Mouse (Mus musculus) forebrain, embryonic 12.5 days (tissue): Measurements from ENCODE around the gene Dock8. TPM values are rescaled to one million over a fixed set of nuclear protein-coding genes. Genes with fewer than 3 reads are reported as not detected.
"Not testable (repeated sequence)": the region's sequence is repeated elsewhere in the genome, so short reads cannot be mapped to it uniquely, and the experiment has no call there.

Experiments
- ATAC-seq: fragments of 200-750 bp; cut with Nextera tagmentation; 2 replicates; pipeline ENCODE4 v1.8.0; 2017; ENCODE audit warnings: moderate TSS enrichment; ENCODE audit not compliant: low FRiP score
- H3K27ac ChIP-seq: fragments of 300-500 bp; sonication (generic); 2 replicates; pipeline ENCODE4 v1.5.1; 2016; ENCODE audit warnings: mild to moderate bottlenecking
- H3K27me3 ChIP-seq: fragments of 300-500 bp; sonication (generic); 2 replicates; pipeline ENCODE4 v1.6.1; 2016; ENCODE audit warnings: mild to moderate bottlenecking
- H3K36me3 ChIP-seq: fragments of 300-500 bp; sonication (generic); replicated peaks from 2 replicates; pipeline ENCODE4 v1.6.1; 2016; ENCODE audit warnings: mild to moderate bottlenecking
- H3K4me1 ChIP-seq: fragments of 300-500 bp; sonication (generic); 2 replicates; pipeline ENCODE4 v1.6.1; 2016
- H3K4me2 ChIP-seq: fragments of 300-500 bp; sonication (generic); 2 replicates; pipeline ENCODE4 v1.6.1; 2016; ENCODE audit warnings: mild to moderate bottlenecking, moderate library complexity
- H3K4me3 ChIP-seq: fragments of 300-500 bp; sonication (generic); replicated peaks from 2 replicates; pipeline ENCODE4 v1.5.1; 2016; ENCODE audit warnings: mild to moderate bottlenecking
- H3K9ac ChIP-seq: fragments of 300-500 bp; sonication (generic); 2 replicates; pipeline ENCODE4 v1.6.1; 2016; ENCODE audit warnings: mild to moderate bottlenecking
- H3K9me3 ChIP-seq: fragments of 300-500 bp; sonication (generic); 2 replicates; pipeline ENCODE4 v1.6.1; 2016
- WGBS: fragments of 180-500 bp; shearing (Covaris S2); methylation state at CpG from one replicate; pipeline ENCODE4 v1.1.7; 2016; 5-methylcytosine and 5-hydroxymethylcytosine counted together
- polyA plus RNA-seq: library from polyadenylated mRNA; unstranded; fragments of >200 nt; fragmentation: Nextera tagmentation; extraction: Ambion mirVana; gene quantifications from 2 replicates; pipeline ENCODE4 v1.2.1, GENCODE M21; 2016

The Dock8 gene
- polyA plus RNA-seq, 1 experiment from 2014 or later = 1.3 TPM

DNA sequence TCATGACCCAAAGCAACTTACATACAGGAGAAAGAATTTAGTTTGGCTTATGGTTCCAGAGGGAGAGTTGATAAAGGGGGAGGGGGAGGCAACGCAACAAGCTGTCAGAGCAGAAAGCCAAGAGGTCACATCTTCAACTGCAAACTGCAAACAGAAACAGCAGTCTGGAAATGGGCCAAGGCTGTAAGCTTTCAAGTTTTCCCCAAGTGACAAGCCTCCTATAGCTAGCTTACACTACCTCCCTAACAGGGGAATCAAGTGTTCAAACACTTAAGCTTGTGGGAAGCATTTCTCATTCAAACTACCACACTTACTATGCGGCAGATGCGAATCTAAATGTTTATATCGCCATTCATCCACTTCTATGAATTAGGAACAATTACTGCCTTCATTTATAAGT lies 4.5 kb downstream of the Dock8 start:
- H3K36me3 ChIP-seq = no peaks in the 10 kb centered on the region
- no peak overlapping the region for H3K27ac ChIP-seq
- no peak overlapping the region for H3K4me2 ChIP-seq
- no peak overlapping the region for H3K4me3 ChIP-seq
- peaks cover 46% of the 10 kb centered on the region for H3K27me3 ChIP-seq
- 46% methylated on average over 4 of the region's 4 CpGs for WGBS
- peaks cover 17% of the 10 kb centered on the region for H3K4me1 ChIP-seq
- no peak for ATAC-seq
- H3K9ac ChIP-seq = no peak overlapping the region
- H3K9me3 ChIP-seq = no peaks in the 10 kb centered on the region

DNA sequence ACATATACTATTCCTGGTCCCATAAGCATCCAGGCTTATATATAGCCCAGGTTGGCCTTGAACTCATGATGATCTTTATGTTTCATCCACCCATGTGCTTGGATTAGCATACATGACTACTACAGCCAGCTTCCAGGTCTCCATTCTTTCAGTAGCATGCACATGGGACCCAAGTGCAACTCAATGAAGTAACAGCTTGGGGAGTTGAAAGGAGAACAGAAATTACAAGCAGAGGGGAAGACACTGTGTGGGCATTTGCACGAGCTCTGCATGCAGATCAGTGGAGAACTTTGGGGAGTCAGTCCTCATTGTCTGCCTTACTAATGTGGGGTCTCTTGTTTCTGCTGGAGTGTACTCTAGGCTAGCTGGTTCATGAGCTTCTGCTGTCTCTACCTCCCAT lies 7.4 kb downstream of the Dock8 start:
- peaks cover 5% of the 10 kb centered on the region; the same call in 1 of the 2 replicates for H3K4me1 ChIP-seq
- no peak for ATAC-seq
- H3K27ac ChIP-seq = no peak overlapping the region
- H3K9ac ChIP-seq = no peak overlapping the region
- H3K27me3 ChIP-seq = peaks cover 18% of the 10 kb centered on the region
- no peaks in the 10 kb centered on the region for H3K36me3 ChIP-seq
- no peak overlapping the region for H3K4me3 ChIP-seq
- 76% methylated on average over 1 of the region's 1 CpGs for WGBS
- H3K9me3 ChIP-seq = no peaks in the 10 kb centered on the region
- no peak overlapping the region for H3K4me2 ChIP-seq

DNA sequence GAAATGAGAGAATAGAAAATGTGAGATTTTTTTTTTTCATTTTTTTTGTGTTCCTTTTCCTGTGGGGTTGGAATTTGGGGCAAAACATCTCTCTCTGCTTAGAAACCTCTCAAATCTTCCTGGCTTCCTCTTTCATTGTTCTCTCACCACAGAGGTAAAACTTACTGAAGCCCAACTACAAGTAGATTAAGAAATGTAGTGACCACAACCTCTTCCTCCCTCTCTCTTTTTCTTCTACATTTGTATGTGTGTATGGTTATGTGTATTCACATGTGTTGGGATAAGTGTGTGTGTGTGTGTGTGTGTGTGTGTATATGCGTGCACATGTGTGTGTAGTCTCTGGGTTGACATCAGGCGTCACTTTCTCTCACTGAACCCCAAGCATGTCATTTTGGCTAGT lies 9.2 kb downstream of the Dock8 start:
- 84% methylated on average over 2 of the region's 2 CpGs for WGBS
- Histone ChIP-seq H3K4me3 (no peak overlapping the region), H3K4me1 (peaks cover 5% of the 10 kb centered on the region; the same call in 1 of the 2 replicates), H3K9me3 (no peaks in the 10 kb centered on the region), H3K9ac (no peak overlapping the region), H3K4me2 (no peak overlapping the region), H3K36me3 (no peaks in the 10 kb centered on the region), H3K27ac (no peak overlapping the region), H3K27me3 (peaks cover 3% of the 10 kb centered on the region; the same call in 1 of the 2 replicates)
- no peak for ATAC-seq

DNA sequence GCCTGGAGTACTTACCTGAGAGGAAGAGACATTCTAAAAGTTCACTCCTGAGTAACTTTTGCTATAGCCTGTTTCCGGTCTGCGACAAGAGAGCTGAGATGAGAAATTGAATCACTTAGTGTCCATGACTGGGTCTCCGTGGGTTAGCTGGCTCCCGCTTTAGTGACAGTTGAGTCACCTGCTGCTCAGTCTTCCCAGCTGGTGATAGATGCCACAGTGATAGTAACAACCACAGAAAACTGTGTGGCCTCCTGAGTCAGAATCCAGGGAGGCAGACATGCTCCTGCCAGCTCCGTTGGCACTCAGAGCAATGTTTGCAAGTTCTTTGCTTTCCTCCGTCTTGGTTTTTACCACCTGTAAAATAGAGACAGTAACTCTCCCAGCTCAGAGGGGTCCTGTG lies 23.4 kb downstream of the Dock8 start:
- H3K36me3 ChIP-seq = no peaks in the 10 kb centered on the region
- no peak overlapping the region for H3K9ac ChIP-seq
- H3K4me2 ChIP-seq = no peak overlapping the region
- H3K27ac ChIP-seq = no peak overlapping the region
- no peak overlapping the region for H3K4me3 ChIP-seq
- ATAC-seq = no peak
- 94% methylated on average over 6 of the region's 6 CpGs for WGBS
- H3K4me1 ChIP-seq = no peaks in the 10 kb centered on the region
- H3K27me3 ChIP-seq = no peaks in the 10 kb centered on the region
- H3K9me3 ChIP-seq = no peaks in the 10 kb centered on the region

DNA sequence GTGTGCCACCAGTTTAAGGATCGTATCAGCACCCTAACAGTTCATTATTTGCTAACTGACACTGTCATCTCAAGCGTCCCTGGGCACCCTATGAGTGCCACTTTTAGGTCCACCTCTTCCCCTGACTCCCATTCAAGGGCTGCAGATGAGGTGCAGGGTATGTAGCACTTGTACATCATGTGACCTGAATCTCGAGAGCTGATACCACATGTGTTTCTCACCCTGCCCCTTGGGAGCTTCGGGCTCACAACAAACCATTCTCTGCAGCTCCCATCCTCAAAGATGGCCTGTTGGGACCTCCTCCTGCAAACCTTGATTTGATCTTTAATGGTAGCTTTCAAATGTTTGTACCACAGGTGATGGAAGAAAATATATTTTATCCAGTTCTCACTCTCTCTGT lies 32.4 kb downstream of the Dock8 start:
- Histone ChIP-seq H3K27ac (no peak overlapping the region), H3K9ac (no peak overlapping the region), H3K4me2 (no peak overlapping the region), H3K36me3 (no peaks in the 10 kb centered on the region), H3K4me1 (no peaks in the 10 kb centered on the region), H3K27me3 (no peaks in the 10 kb centered on the region), H3K4me3 (no peak overlapping the region), H3K9me3 (no peaks in the 10 kb centered on the region)
- no peak for ATAC-seq
- WGBS = 85% methylated on average over 4 of the region's 4 CpGs

DNA sequence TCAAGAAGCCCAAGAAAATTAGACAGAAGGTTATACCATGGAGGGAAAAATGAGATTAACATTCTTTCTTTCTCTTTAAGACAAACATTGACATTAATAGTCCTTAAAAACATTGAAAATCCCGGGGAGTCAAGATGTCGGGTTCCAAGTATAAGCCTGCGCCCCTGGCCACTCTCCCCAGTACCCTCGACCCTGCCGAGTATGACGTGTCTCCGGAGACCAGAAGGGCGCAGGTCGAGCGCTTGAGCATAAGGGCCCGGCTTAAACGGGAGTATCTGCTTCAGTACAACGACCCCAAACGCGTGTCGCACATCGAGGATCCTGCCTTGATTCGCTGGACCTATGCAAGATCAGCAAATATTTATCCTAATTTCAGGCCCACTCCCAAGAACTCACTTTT lies 33.7 kb downstream of the Dock8 start:
- H3K4me3 ChIP-seq, H3K27ac ChIP-seq, H3K9ac ChIP-seq, H3K4me2 ChIP-seq, H3K36me3 ChIP-seq, H3K27me3 ChIP-seq, H3K9me3 ChIP-seq, H3K4me1 ChIP-seq: not testable (repeated sequence)
- 0 out of 2 replicates have a peak, but pooled peaks have one; percentile 49 for ATAC-seq
- WGBS = 84% methylated on average over 7 of the region's 18 CpGs

DNA sequence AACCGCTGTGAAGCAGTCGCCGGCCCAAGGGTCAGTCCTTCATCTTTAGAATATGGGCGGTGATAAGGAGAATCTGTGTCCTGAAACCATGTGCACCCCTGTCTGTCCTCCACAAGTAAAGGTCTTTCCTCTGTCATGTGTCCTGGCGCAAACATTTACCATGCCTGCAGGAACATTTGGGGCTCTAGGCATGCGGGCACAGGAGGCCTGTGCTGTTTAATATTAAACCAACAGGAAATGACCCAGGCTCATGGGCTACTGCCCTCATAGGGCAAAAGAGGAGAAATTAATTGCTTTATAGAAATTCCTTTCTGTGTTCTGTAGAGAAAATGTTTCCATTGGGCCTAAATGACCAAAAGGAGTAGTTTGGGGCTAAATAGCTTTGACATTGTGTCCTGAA lies 36.5 kb downstream of the Dock8 start:
- no peak for ATAC-seq
- H3K4me1 ChIP-seq = no peaks in the 10 kb centered on the region; the same call in 1 of the 2 replicates
- H3K9me3 ChIP-seq = no peaks in the 10 kb centered on the region
- no peak overlapping the region for H3K27ac ChIP-seq
- no peak overlapping the region for H3K9ac ChIP-seq
- no peak overlapping the region for H3K4me3 ChIP-seq
- no peaks in the 10 kb centered on the region for H3K27me3 ChIP-seq
- 96% methylated on average over 6 of the region's 6 CpGs for WGBS
- no peaks in the 10 kb centered on the region for H3K36me3 ChIP-seq
- no peak overlapping the region for H3K4me2 ChIP-seq

DNA sequence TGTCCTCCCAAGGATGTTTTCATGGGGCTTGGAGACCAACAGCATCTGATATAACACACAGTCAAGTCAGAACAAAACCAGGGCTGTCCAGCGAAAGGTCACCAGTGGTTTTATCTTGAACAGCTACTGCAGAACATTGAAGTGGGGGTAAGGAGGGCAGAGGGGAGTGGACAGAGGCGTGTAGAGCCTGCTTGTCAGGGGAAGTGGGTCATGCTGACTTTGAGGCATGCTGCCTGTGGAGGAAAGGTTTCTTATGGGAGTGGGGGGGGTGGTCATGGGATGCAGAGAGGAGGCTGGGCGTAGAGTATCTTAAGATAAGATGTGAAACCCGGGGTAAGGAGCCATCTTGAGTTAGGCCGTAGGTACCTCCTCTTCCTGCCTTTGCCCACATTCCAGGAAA lies 37.5 kb downstream of the Dock8 start:
- H3K4me1 ChIP-seq = no peaks in the 10 kb centered on the region; the same call in 1 of the 2 replicates
- 88% methylated on average over 5 of the region's 5 CpGs for WGBS

DNA sequence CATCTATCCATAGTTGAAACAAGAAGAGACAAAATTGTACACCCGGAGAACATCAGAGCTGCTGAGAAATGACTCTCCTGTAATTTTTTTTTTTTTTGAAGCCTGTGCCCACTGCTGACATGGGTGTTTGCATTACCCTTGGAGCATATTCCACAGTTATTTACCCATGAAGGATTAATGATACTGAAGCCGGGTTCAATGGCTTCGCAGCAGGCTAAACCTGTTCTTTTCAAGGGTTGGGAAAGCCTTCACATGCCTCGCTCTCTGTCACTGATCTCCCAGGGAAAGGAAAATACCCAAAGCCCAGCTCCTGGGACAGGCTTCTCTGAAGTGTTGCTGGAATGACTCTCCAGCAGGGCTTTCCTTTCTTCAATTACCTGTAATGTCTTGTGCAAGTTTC lies 37.9 kb downstream of the Dock8 start:
- Histone ChIP-seq H3K27me3 (no peaks in the 10 kb centered on the region), H3K4me3 (no peak overlapping the region), H3K9ac (no peak overlapping the region), H3K27ac (no peak overlapping the region), H3K36me3 (no peaks in the 10 kb centered on the region), H3K4me1 (no peaks in the 10 kb centered on the region; the same call in 1 of the 2 replicates), H3K4me2 (no peak overlapping the region), H3K9me3 (no peaks in the 10 kb centered on the region)
- WGBS = 83% methylated on average over 4 of the region's 4 CpGs
- no peak for ATAC-seq

More for the DNA sequence above, 37.5 kb downstream of the Dock8 start:
- no peak for ATAC-seq
- Histone ChIP-seq H3K9me3 (no peaks in the 10 kb centered on the region), H3K4me3 (no peak overlapping the region), H3K4me2 (no peak overlapping the region), H3K36me3 (no peaks in the 10 kb centered on the region), H3K27me3 (no peaks in the 10 kb centered on the region), H3K9ac (no peak overlapping the region), H3K27ac (no peak overlapping the region)

DNA sequence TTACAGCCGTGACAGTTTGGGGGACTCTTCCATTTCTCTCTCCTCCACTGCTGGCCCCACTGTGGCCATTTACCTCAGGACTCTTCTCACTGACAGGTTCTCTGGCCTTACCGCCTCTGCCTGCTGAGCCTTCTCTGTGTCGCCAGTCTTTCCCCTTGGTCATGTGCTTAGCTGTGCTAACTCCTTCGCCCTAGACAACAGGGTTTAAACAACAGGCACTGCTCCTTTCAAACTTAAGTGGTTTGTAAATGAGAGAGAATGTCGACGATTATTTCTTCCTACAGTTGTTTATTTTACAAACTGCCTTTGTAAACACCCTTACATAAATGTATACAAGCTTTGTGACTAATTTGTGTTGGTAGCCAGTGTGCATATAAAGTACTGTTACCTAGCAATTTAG lies 39.0 kb downstream of the Dock8 start:
- H3K4me1 ChIP-seq = no peaks in the 10 kb centered on the region; the same call in 1 of the 2 replicates
- H3K4me3 ChIP-seq = no peak overlapping the region
- no peak for ATAC-seq
- H3K4me2 ChIP-seq = no peak overlapping the region
- H3K36me3 ChIP-seq = no peaks in the 10 kb centered on the region
- 46% methylated on average over 6 of the region's 6 CpGs for WGBS
- H3K27ac ChIP-seq = no peak overlapping the region
- no peaks in the 10 kb centered on the region for H3K9me3 ChIP-seq
- H3K27me3 ChIP-seq = no peaks in the 10 kb centered on the region
- H3K9ac ChIP-seq = no peak overlapping the region

DNA sequence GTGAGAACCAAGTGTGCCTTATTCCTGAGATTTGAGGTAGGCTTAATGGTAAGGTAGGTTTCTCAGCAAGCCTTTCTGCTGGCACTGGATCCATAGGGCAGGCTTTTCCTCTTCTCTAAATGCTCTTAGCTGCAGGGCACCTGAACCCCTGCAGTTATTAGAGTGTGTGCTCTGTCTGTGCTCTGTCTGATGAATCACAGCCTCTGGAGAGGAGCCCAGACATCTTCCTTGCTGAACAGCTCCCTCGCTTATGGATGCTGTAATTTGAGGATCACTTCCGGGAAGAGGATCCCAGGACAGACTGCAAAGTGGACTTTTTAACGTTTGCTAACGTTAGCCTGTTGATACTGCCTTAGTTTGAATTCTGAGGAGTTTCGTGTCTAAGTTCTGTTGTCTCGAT lies 41.9 kb downstream of the Dock8 start:
- ATAC-seq = no peak
- Histone ChIP-seq H3K9me3 (no peaks in the 10 kb centered on the region), H3K4me3 (no peak overlapping the region), H3K36me3 (no peaks in the 10 kb centered on the region), H3K4me2 (no peak overlapping the region), H3K9ac (no peak overlapping the region), H3K27ac (no peak overlapping the region), H3K27me3 (no peaks in the 10 kb centered on the region), H3K4me1 (no peaks in the 10 kb centered on the region; the same call in 1 of the 2 replicates)
- 65% methylated on average over 6 of the region's 6 CpGs for WGBS

DNA sequence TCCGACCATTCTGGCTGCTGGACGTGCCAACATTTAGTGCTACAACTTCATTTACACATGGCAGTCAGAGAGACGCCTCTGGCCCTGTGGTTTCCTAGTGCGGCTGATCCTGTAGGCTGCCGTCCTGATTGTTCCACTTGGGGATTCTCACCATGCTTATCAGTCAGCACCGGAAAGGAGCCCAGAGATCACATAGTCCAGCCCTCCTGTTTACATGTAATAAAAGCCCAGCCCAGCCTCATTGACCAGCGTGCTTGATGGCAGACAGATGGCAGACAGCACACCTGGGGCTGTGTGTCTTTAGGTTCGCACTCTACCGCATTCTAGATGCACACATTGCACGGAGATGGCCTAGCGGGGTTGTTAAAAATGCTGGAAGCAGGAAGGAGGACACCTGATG lies 43.6 kb downstream of the Dock8 start:
- no peaks in the 10 kb centered on the region for H3K9me3 ChIP-seq
- no peak overlapping the region for H3K9ac ChIP-seq
- no peak overlapping the region for H3K27ac ChIP-seq
- no peak for ATAC-seq
- no peak overlapping the region for H3K4me2 ChIP-seq
- no peaks in the 10 kb centered on the region for H3K36me3 ChIP-seq
- H3K4me3 ChIP-seq = no peak overlapping the region
- H3K4me1 ChIP-seq = no peaks in the 10 kb centered on the region; the same call in 1 of the 2 replicates
- 88% methylated on average over 11 of the region's 11 CpGs for WGBS
- H3K27me3 ChIP-seq = no peaks in the 10 kb centered on the region

DNA sequence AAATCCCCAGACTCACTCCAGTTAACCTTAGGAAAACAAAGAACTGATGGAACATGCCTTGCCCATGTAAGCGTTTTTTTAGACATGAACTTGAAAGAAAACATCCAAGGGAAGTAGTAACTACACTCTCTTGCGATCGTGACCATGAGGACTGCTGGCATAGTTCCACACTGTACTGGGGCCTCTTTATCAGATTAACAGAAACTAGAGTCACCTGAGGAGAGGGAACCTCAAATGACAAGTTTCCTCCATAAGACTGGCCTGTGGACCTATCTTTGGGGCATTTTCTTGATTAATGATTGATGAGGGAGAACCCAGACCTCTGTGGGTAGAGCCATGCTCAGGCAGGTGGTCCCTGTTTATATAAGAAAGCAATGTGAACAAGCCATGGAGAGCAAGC lies 44.7 kb downstream of the Dock8 start:
- no peak for ATAC-seq

More for the DNA sequence above, 44.7 kb downstream of the Dock8 start:
- Histone ChIP-seq H3K9ac (no peak overlapping the region), H3K9me3 (no peaks in the 10 kb centered on the region), H3K4me1 (no peaks in the 10 kb centered on the region), H3K27me3 (no peaks in the 10 kb centered on the region), H3K27ac (no peak overlapping the region), H3K4me2 (no peak overlapping the region), H3K4me3 (no peak overlapping the region), H3K36me3 (no peaks in the 10 kb centered on the region)
- 92% methylated on average over 3 of the region's 3 CpGs for WGBS
